Mouse (Mus musculus) kidney, postnatal 0 days (tissue): ENCODE measurements at regions not wholly inside any gene's neighbourhood (a gene's known extent, or its start where the extent isn't known, plus 50 kb on each side); places are given as distances from the start of the nearest gene placed in this dataset.
"Not testable (repeated sequence)": the region's sequence is repeated elsewhere in the genome, so short reads cannot be mapped to it uniquely, and the experiment has no call there.

Experiments
- ATAC-seq: fragments of 200-750 bp; cut with Nextera tagmentation; replicated peaks from 2 replicates; pipeline ENCODE4 v1.8.0; 2017; ENCODE audit warnings: low read depth, moderate number of reproducible peaks, moderate TSS enrichment, moderate library complexity; ENCODE audit not compliant: low FRiP score
- DNase-seq: peaks from one replicate; pipeline ENCODE4 v3.0.0-alpha.2; 2016; ENCODE audit warnings: low spot score
- H3K27ac ChIP-seq: fragments of 300-500 bp; sonication (generic); 2 replicates; pipeline ENCODE4 v1.5.1; 2014; ENCODE audit warnings: mild to moderate bottlenecking
- H3K27me3 ChIP-seq: fragments of 300-500 bp; sonication (generic); 2 replicates; pipeline ENCODE4 v1.6.1; 2014; ENCODE audit warnings: low read length, mixed read lengths; ENCODE audit not compliant: insufficient read depth
- H3K36me3 ChIP-seq: fragments of 300-500 bp; sonication (generic); 2 replicates; pipeline ENCODE4 v1.6.1; 2014; ENCODE audit warnings: low read length, mixed read lengths; ENCODE audit not compliant: insufficient read depth
- H3K4me1 ChIP-seq: fragments of 300-500 bp; sonication (generic); replicated peaks from 2 replicates; pipeline ENCODE4 v1.6.1; 2014; ENCODE audit warnings: antibody characterized with exemption, low read length, mixed read lengths; ENCODE audit not compliant: insufficient read depth
- H3K4me2 ChIP-seq: fragments of 300-500 bp; sonication (generic); 2 replicates; pipeline ENCODE4 v1.6.1; 2014; ENCODE audit warnings: mild to moderate bottlenecking, low read length, moderate library complexity, mixed read lengths
- H3K4me3 ChIP-seq: fragments of 300-500 bp; sonication (generic); replicated peaks from 2 replicates; pipeline ENCODE4 v1.5.1; 2014; ENCODE audit warnings: low read depth, low read length
- H3K9ac ChIP-seq: fragments of 300-500 bp; sonication (generic); 2 replicates; pipeline ENCODE4 v1.6.1; 2014; ENCODE audit warnings: low read depth, low read length
- H3K9me3 ChIP-seq: fragments of 300-500 bp; sonication (generic); replicated peaks from 2 replicates; pipeline ENCODE4 v1.6.1; 2016; ENCODE audit warnings: low read length, inconsistent platforms, mixed read lengths
- CTCF ChIP-seq: IDR thresholded peaks from 2 replicates; pipeline ENCODE4 v1.5.1; 2016; ENCODE audit warnings: antibody characterized with exemption, low read depth, mild to moderate bottlenecking, moderate library complexity
- WGBS: fragments of 180-500 bp; shearing (Covaris S2); extraction: QIAGEN DNeasy Blood & Tissue Kit; methylation state at CpG from one replicate; pipeline ENCODE4 v1.1.7; 2014; 5-methylcytosine and 5-hydroxymethylcytosine counted together

GRCm38 (mm10) chr2:48328204-48328603 is 485.7 kb upstream of the Acvr2a start:
- Histone ChIP-seq H3K9ac (no peak overlapping the region), H3K27me3 (no peaks in the 10 kb centered on the region), H3K4me2 (no peak overlapping the region), H3K4me1 (no peaks in the 10 kb centered on the region), H3K27ac (no peak overlapping the region), H3K36me3 (no peaks in the 10 kb centered on the region), H3K9me3 (no peaks in the 10 kb centered on the region), H3K4me3 (no peak overlapping the region)
- no peak for DNase-seq
- no peak for TF ChIP-seq CTCF
- ATAC-seq: no peak

- H3K4me2 ChIP-seq: peak overlapping the region; percentile 25
- no peak overlapping the region for H3K4me3 ChIP-seq
These were observed 481.1 kb upstream of the Acvr2a start for GRCm38 (mm10) chr2:48332783-48333182.

GRCm38 (mm10) chr2:48348021-48348420 is 465.9 kb upstream of the Acvr2a start:
- DNase-seq (no peak), ATAC-seq (no peak)
- 69% methylated on average over 4 of the region's 4 CpGs for WGBS
- no peaks in the 10 kb centered on the region for H3K36me3 ChIP-seq
- H3K27me3 ChIP-seq: no peaks in the 10 kb centered on the region
- no peak overlapping the region for H3K4me3 ChIP-seq
- no peaks in the 10 kb centered on the region for H3K4me1 ChIP-seq
- TF ChIP-seq CTCF: no peak
- no peak overlapping the region for H3K27ac ChIP-seq
- H3K4me2 ChIP-seq: no peak overlapping the region
- no peaks in the 10 kb centered on the region for H3K9me3 ChIP-seq
- no peak overlapping the region for H3K9ac ChIP-seq

More at GRCm38 (mm10) chr2:48332783-48333182, 481.1 kb upstream of the Acvr2a start:
- TF ChIP-seq CTCF: no peak
- DNase-seq (peak; percentile 47), ATAC-seq (no peak)
- no peaks in the 10 kb centered on the region for H3K36me3 ChIP-seq
- H3K27me3 ChIP-seq: no peaks in the 10 kb centered on the region
- 50% methylated on average over 10 of the region's 10 CpGs for WGBS
- H3K27ac ChIP-seq: no peak overlapping the region
- H3K9ac ChIP-seq: no peak overlapping the region
- H3K4me1 ChIP-seq: no peaks in the 10 kb centered on the region; the same call in 1 of the 2 replicates
- H3K9me3 ChIP-seq: no peaks in the 10 kb centered on the region

- no peaks in the 10 kb centered on the region for H3K27me3 ChIP-seq
- no peak for TF ChIP-seq CTCF
- no peaks in the 10 kb centered on the region for H3K9me3 ChIP-seq
- 75% methylated on average over 3 of the region's 3 CpGs for WGBS
- no peaks in the 10 kb centered on the region for H3K4me1 ChIP-seq
- no peak overlapping the region for H3K9ac ChIP-seq
- H3K4me3 ChIP-seq: no peak overlapping the region
- no peak for ATAC-seq
- no peaks in the 10 kb centered on the region for H3K36me3 ChIP-seq
- no peak overlapping the region for H3K4me2 ChIP-seq
- H3K27ac ChIP-seq: no peak overlapping the region
- DNase-seq: no peak
These were observed 464.1 kb upstream of the Acvr2a start for GRCm38 (mm10) chr2:48349794-48350193.

GRCm38 (mm10) chr2:48350206-48350605 is 463.7 kb upstream of the Acvr2a start:
- no peak for DNase-seq
- Histone ChIP-seq H3K4me2 (no peak overlapping the region), H3K4me3 (no peak overlapping the region), H3K27me3 (no peaks in the 10 kb centered on the region), H3K27ac (no peak overlapping the region), H3K36me3 (no peaks in the 10 kb centered on the region), H3K9ac (no peak overlapping the region), H3K4me1 (no peaks in the 10 kb centered on the region), H3K9me3 (no peaks in the 10 kb centered on the region)
- TF ChIP-seq CTCF: no peak
- ATAC-seq: no peak
- WGBS: 60% methylated on average over 1 of the region's 1 CpGs

- not testable (repeated sequence) for H3K9me3 ChIP-seq, DNase-seq, H3K27me3 ChIP-seq, H3K36me3 ChIP-seq, H3K9ac ChIP-seq, H3K27ac ChIP-seq, H3K4me2 ChIP-seq, H3K4me3 ChIP-seq, H3K4me1 ChIP-seq, ATAC-seq
- 85% methylated on average over 4 of the region's 4 CpGs for WGBS
These were observed 442.3 kb upstream of the Acvr2a start for GRCm38 (mm10) chr2:48371572-48371971.

GRCm38 (mm10) chr2:48373086-48373485 is 440.8 kb upstream of the Acvr2a start:
- H3K9ac ChIP-seq: no peak overlapping the region
- no peak overlapping the region for H3K27ac ChIP-seq
- no peaks in the 10 kb centered on the region for H3K36me3 ChIP-seq
- H3K9me3 ChIP-seq: no peaks in the 10 kb centered on the region
- no peak for ATAC-seq
- no peak overlapping the region for H3K4me2 ChIP-seq
- no peaks in the 10 kb centered on the region for H3K4me1 ChIP-seq
- H3K27me3 ChIP-seq: no peaks in the 10 kb centered on the region
- no peak overlapping the region for H3K4me3 ChIP-seq
- no peak for TF ChIP-seq CTCF
- DNase-seq: no peak
